Mouse (Mus musculus): ENCODE data around the gene 2310050C09Rik. TPM values are rescaled to one million over a fixed set of nuclear protein-coding genes. Genes with fewer than 3 reads are reported as not detected.

The 2310050C09Rik gene
- polyA plus RNA-seq, 1 experiment from 2014 or later: not detected

Other genes starting within 250 kb of the 2310050C09Rik start
- not detected in 2 replicates for gene Lce6a, start 248.6 kb downstream of the 2310050C09Rik start, polyA plus RNA-seq (2015; fragmentation: Nextera tagmentation; extraction: Ambion mirVana)
- gene Lce1a1, start 221.9 kb downstream of the 2310050C09Rik start, polyA plus RNA-seq (2015; fragmentation: Nextera tagmentation; extraction: Ambion mirVana): not detected in 2 replicates
- gene Lce1b, start 213.3 kb downstream of the 2310050C09Rik start, polyA plus RNA-seq (2015; fragmentation: Nextera tagmentation; extraction: Ambion mirVana): not detected in 2 replicates
- gene Lce1a2, start 199.9 kb downstream of the 2310050C09Rik start, polyA plus RNA-seq (2015; fragmentation: Nextera tagmentation; extraction: Ambion mirVana): not detected in 2 replicates
- not detected in 2 replicates for gene Lce1c, start 191.0 kb downstream of the 2310050C09Rik start, polyA plus RNA-seq (2015; fragmentation: Nextera tagmentation; extraction: Ambion mirVana)
- not detected in 2 replicates for gene Lce1d, start 183.0 kb downstream of the 2310050C09Rik start, polyA plus RNA-seq (2015; fragmentation: Nextera tagmentation; extraction: Ambion mirVana)
- gene Lce1e, start 161.1 kb downstream of the 2310050C09Rik start, polyA plus RNA-seq (2015; fragmentation: Nextera tagmentation; extraction: Ambion mirVana): not detected in 2 replicates
- not detected in 2 replicates for gene Lce1f, start 149.9 kb downstream of the 2310050C09Rik start, polyA plus RNA-seq (2015; fragmentation: Nextera tagmentation; extraction: Ambion mirVana)
- not detected in 2 replicates for gene Gm38119, start 131.1 kb downstream of the 2310050C09Rik start, polyA plus RNA-seq (2015; fragmentation: Nextera tagmentation; extraction: Ambion mirVana)
- not detected in 2 replicates for gene Lce1g, start 117.9 kb downstream of the 2310050C09Rik start, polyA plus RNA-seq (2015; fragmentation: Nextera tagmentation; extraction: Ambion mirVana)
- gene Lce1h, start 105.2 kb downstream of the 2310050C09Rik start, polyA plus RNA-seq (2015; fragmentation: Nextera tagmentation; extraction: Ambion mirVana): not detected in 2 replicates
- gene Lce1i, start 91.3 kb downstream of the 2310050C09Rik start, polyA plus RNA-seq (2015; fragmentation: Nextera tagmentation; extraction: Ambion mirVana): not detected in 2 replicates
- not detected in 2 replicates for gene Lce1j, start 79.7 kb downstream of the 2310050C09Rik start, polyA plus RNA-seq (2015; fragmentation: Nextera tagmentation; extraction: Ambion mirVana)
- gene Lce1k, start 62.3 kb downstream of the 2310050C09Rik start, polyA plus RNA-seq (2015; fragmentation: Nextera tagmentation; extraction: Ambion mirVana): not detected in 2 replicates
- not detected in 2 replicates for gene Kprp, start 43.0 kb downstream of the 2310050C09Rik start, polyA plus RNA-seq (2015; fragmentation: Nextera tagmentation; extraction: Ambion mirVana)
- not detected in 2 replicates for gene Lce1l, start 18.9 kb downstream of the 2310050C09Rik start, polyA plus RNA-seq (2015; fragmentation: Nextera tagmentation; extraction: Ambion mirVana)
- 0.42 TPM in 1 of 2 replicates, not detected in the other for gene Lce3a, start 56.0 kb upstream of the 2310050C09Rik start, polyA plus RNA-seq (2015; fragmentation: Nextera tagmentation; extraction: Ambion mirVana)
- gene Lce3b, start 62.8 kb upstream of the 2310050C09Rik start, polyA plus RNA-seq (2015; fragmentation: Nextera tagmentation; extraction: Ambion mirVana): not detected in 2 replicates
- not detected in 2 replicates for gene Lce3c, start 74.3 kb upstream of the 2310050C09Rik start, polyA plus RNA-seq (2015; fragmentation: Nextera tagmentation; extraction: Ambion mirVana)
- not detected in 2 replicates for gene Lce3d, start 87.2 kb upstream of the 2310050C09Rik start, polyA plus RNA-seq (2015; fragmentation: Nextera tagmentation; extraction: Ambion mirVana)
- gene Lce3e, start 96.8 kb upstream of the 2310050C09Rik start, polyA plus RNA-seq (2015; fragmentation: Nextera tagmentation; extraction: Ambion mirVana): not detected in 2 replicates
- gene Lce3f, start 122.0 kb upstream of the 2310050C09Rik start, polyA plus RNA-seq (2015; fragmentation: Nextera tagmentation; extraction: Ambion mirVana): not detected in 2 replicates
- 0.65 and 0.91 TPM in 2 replicates for gene Crct1, start 145.5 kb upstream of the 2310050C09Rik start, polyA plus RNA-seq (2015; fragmentation: Nextera tagmentation; extraction: Ambion mirVana)
- gene Lce1m, start 148.8 kb upstream of the 2310050C09Rik start, polyA plus RNA-seq (2015; fragmentation: Nextera tagmentation; extraction: Ambion mirVana): not detected in 2 replicates
- gene Gm4858, start 198.6 kb upstream of the 2310050C09Rik start, polyA plus RNA-seq (2015; fragmentation: Nextera tagmentation; extraction: Ambion mirVana): not detected in 2 replicates